Mouse (Mus musculus): ENCODE measurements at regions not wholly inside any gene's neighbourhood (a gene's known extent, or its start where the extent isn't known, plus 50 kb on each side); places are given as distances from the start of the nearest gene placed in this dataset.

GRCm38 (mm10) chr6:91590806-91591571 is 75.3 kb downstream of the Lsm3 start:
- no peak for TF ChIP-seq POLR2A (IDR thresholded peaks at IDR 0.05; ENCODE audit: control insufficient read depth, low read depth, low read length)
- no peak for TF ChIP-seq CTCF (IDR thresholded peaks at IDR 0.05; ENCODE audit: control insufficient read depth, insufficient read depth, insufficient replicate concordance, low read depth, low read length)
